10 mouse cellular contexts compared by ENCODE assay signal in genomic region chr2:132031364-132032095, GRCm38 (mm10). TPM values are rescaled to one million over a fixed set of nuclear protein-coding genes. Genes with fewer than 3 reads are reported as not detected.
DNase-seq lines count a peak whose midpoint lies in the region; ATAC-seq and TF ChIP-seq lines count a peak whose summit lies in the region.
"Had no signal": no experiment of that assay in that cellular context is flagged by ENCODE, and none has a peak within 500 bp of the region (broad histone marks: within the 10 kb centered on the region; RNA-seq: fewer than 3 reads in every experiment).

No protein-coding gene starts in this region.

- 0 out of 2 replicates have a peak overlapping the region, but pooled peaks have one; percentile 10 for H3K9ac ChIP-seq in intestine, embryonic 14.5 days (ENCODE audit: low read length)
- no peak overlapping the region for H3K9ac ChIP-seq in intestine, postnatal 0 days (ENCODE audit: low read depth, low read length)
- H3K9ac ChIP-seq in embryonic facial prominence, embryonic 14.5 days (ENCODE audit: low read depth, low read length) = no peak overlapping the region
- H3K9ac ChIP-seq in hindbrain, postnatal 0 days (replicated peaks; ENCODE audit: low read length) = no peak overlapping the region
- H3K9ac ChIP-seq in neural tube, embryonic 14.5 days (replicated peaks; ENCODE audit: low read depth, low read length) = 0 out of 2 replicates have a peak overlapping the region, but pooled peaks have one; percentile 78

- TF ChIP-seq CTCF in intestine, postnatal 0 days (IDR thresholded peaks at IDR 0.05; ENCODE audit: low read depth) = no peak
- TF ChIP-seq CTCF in hindbrain, postnatal 0 days (IDR thresholded peaks at IDR 0.05; ENCODE audit: low read depth) = no peak

- H3K36me3 ChIP-seq in intestine, embryonic 14.5 days (ENCODE audit: control insufficient read depth, insufficient read depth, low read length) = no peaks in the 10 kb centered on the region
- H3K36me3 ChIP-seq in intestine, postnatal 0 days (ENCODE audit: control insufficient read depth, insufficient read depth) = no peaks in the 10 kb centered on the region
- no peaks in the 10 kb centered on the region for H3K36me3 ChIP-seq in embryonic facial prominence, embryonic 14.5 days (ENCODE audit: control insufficient read depth, insufficient read depth, low read length)
- H3K36me3 ChIP-seq in hindbrain, postnatal 0 days (ENCODE audit: insufficient read depth, low read length) = no peaks in the 10 kb centered on the region
- no peaks in the 10 kb centered on the region for H3K36me3 ChIP-seq in neural tube, embryonic 14.5 days (ENCODE audit: control insufficient read depth, insufficient read depth, low read length)

- DNase-seq in intestine, embryonic 14.5 days (ENCODE audit: low spot score) = no peak
- no peak for DNase-seq in embryonic facial prominence, embryonic 14.5 days (ENCODE audit: low spot score)
- no peak for DNase-seq in hindbrain, postnatal 0 days (ENCODE audit: low spot score)
- DNase-seq in ovary, postnatal 14 days (ENCODE audit: low spot score) = no peak
- no peak for DNase-seq in lung, postnatal 14 days
- DNase-seq: gastrocnemius, postnatal 10 days had no signal

- peaks cover 16% of the 10 kb centered on the region for H3K27me3 ChIP-seq in intestine, embryonic 14.5 days (replicated peaks; ENCODE audit: control insufficient read depth, insufficient read depth, low read length)
- H3K27me3 ChIP-seq in intestine, postnatal 0 days (replicated peaks; ENCODE audit: control insufficient read depth, insufficient read depth, low read length) = peaks cover 4% of the 10 kb centered on the region
- H3K27me3 ChIP-seq in embryonic facial prominence, embryonic 14.5 days (replicated peaks; ENCODE audit: control insufficient read depth, insufficient read depth, low read length) = peaks cover 31% of the 10 kb centered on the region
- H3K27me3 ChIP-seq in hindbrain, postnatal 0 days (ENCODE audit: insufficient read depth, low read length) = no peaks in the 10 kb centered on the region
- H3K27me3 ChIP-seq in neural tube, embryonic 14.5 days (ENCODE audit: control insufficient read depth, insufficient read depth, low read length) = no peaks in the 10 kb centered on the region

- H3K4me2 ChIP-seq in intestine, embryonic 14.5 days (ENCODE audit: low read length) = no peak overlapping the region
- H3K4me2 ChIP-seq in intestine, postnatal 0 days (replicated peaks; ENCODE audit: low read depth) = no peak overlapping the region
- H3K4me2 ChIP-seq in embryonic facial prominence, embryonic 14.5 days (ENCODE audit: low read depth, low read length) = peak overlapping the region; percentile 90; the same call in 1 of the 2 replicates
- peak overlapping the region; percentile 85 for H3K4me2 ChIP-seq in hindbrain, postnatal 0 days (ENCODE audit: low read depth, low read length)
- H3K4me2 ChIP-seq in neural tube, embryonic 14.5 days (ENCODE audit: low read depth, low read length) = peak overlapping the region; percentile 89; the same call in 1 of the 2 replicates

- no peak overlapping the region for H3K4me3 ChIP-seq in intestine, embryonic 14.5 days (ENCODE audit: low read depth, low read length)
- no peak overlapping the region for H3K4me3 ChIP-seq in intestine, postnatal 0 days (ENCODE audit: low read depth, low read length)
- no peak overlapping the region for H3K4me3 ChIP-seq in embryonic facial prominence, embryonic 14.5 days (ENCODE audit: low read depth, low read length)
- no peak overlapping the region for H3K4me3 ChIP-seq in hindbrain, postnatal 0 days (ENCODE audit: low read length)
- H3K4me3 ChIP-seq in neural tube, embryonic 14.5 days (ENCODE audit: low read depth, low read length) = no peak overlapping the region
- H3K4me3 ChIP-seq: megakaryocyte, embryonic 14.5 days had no signal

- 77% methylated on average over 11 of the region's 11 CpGs for WGBS in intestine, embryonic 14.5 days
- 77% methylated on average over 11 of the region's 11 CpGs for WGBS in intestine, postnatal 0 days
- WGBS in embryonic facial prominence, embryonic 14.5 days = 66% methylated on average over 11 of the region's 11 CpGs
- WGBS in hindbrain, postnatal 0 days = 58% methylated on average over 11 of the region's 11 CpGs
- 64% methylated on average over 11 of the region's 11 CpGs for WGBS in neural tube, embryonic 14.5 days

- H3K27ac ChIP-seq in intestine, embryonic 14.5 days (ENCODE audit: low read depth) = peak overlapping the region; percentile 80; the same call in 1 of the 2 replicates
- H3K27ac ChIP-seq in intestine, postnatal 0 days (ENCODE audit: low read depth, low read length) = no peak overlapping the region
- H3K27ac ChIP-seq in embryonic facial prominence, embryonic 14.5 days (replicated peaks; ENCODE audit: low read depth, low read length) = peak overlapping the region; percentile 56; the same call in 1 of the 2 replicates
- H3K27ac ChIP-seq in hindbrain, postnatal 0 days = peak overlapping the region; percentile 90
- peak overlapping the region; percentile 91 for H3K27ac ChIP-seq in neural tube, embryonic 14.5 days (ENCODE audit: low read depth, low read length)

- H3K9me3 ChIP-seq in intestine, embryonic 14.5 days (ENCODE audit: control insufficient read depth, low read length) = no peaks in the 10 kb centered on the region
- H3K9me3 ChIP-seq in intestine, postnatal 0 days (ENCODE audit: control insufficient read depth) = no peaks in the 10 kb centered on the region
- no peaks in the 10 kb centered on the region for H3K9me3 ChIP-seq in embryonic facial prominence, embryonic 14.5 days (ENCODE audit: control insufficient read depth, low read length)
- H3K9me3 ChIP-seq in hindbrain, postnatal 0 days (ENCODE audit: low read length) = no peaks in the 10 kb centered on the region
- no peaks in the 10 kb centered on the region for H3K9me3 ChIP-seq in neural tube, embryonic 14.5 days (ENCODE audit: control insufficient read depth, low read length)
- H3K9me3 ChIP-seq: megakaryocyte, embryonic 14.5 days had no signal

- peaks cover 11% of the 10 kb centered on the region; the same call in 1 of the 2 replicates for H3K4me1 ChIP-seq in intestine, embryonic 14.5 days (replicated peaks; ENCODE audit: control insufficient read depth, insufficient read depth, low read length)
- no peaks in the 10 kb centered on the region for H3K4me1 ChIP-seq in intestine, postnatal 0 days (replicated peaks; ENCODE audit: control insufficient read depth, insufficient read depth, low read length)
- peaks cover 15% of the 10 kb centered on the region for H3K4me1 ChIP-seq in embryonic facial prominence, embryonic 14.5 days (ENCODE audit: control insufficient read depth, insufficient read depth, low read length)
- peaks cover 16% of the 10 kb centered on the region for H3K4me1 ChIP-seq in hindbrain, postnatal 0 days (ENCODE audit: insufficient read depth, low read length)
- peaks cover 14% of the 10 kb centered on the region; the same call in 1 of the 2 replicates for H3K4me1 ChIP-seq in neural tube, embryonic 14.5 days (ENCODE audit: control insufficient read depth, insufficient read depth, low read length)

- no peak for ATAC-seq in intestine, embryonic 14.5 days (replicated peaks; ENCODE audit: low FRiP score, low TSS enrichment, low read depth)
- no peak for ATAC-seq in intestine, postnatal 0 days
- no peak for ATAC-seq in embryonic facial prominence, embryonic 14.5 days (ENCODE audit: low read depth)
- ATAC-seq in hindbrain, postnatal 0 days = no peak
- ATAC-seq in neural tube, embryonic 14.5 days (ENCODE audit: low read depth) = no peak
- no peak for ATAC-seq in monocyte, adult 5-6 weeks (replicated peaks; ENCODE audit: insufficient number of reproducible peaks, low FRiP score, low TSS enrichment, poor library complexity, severe bottlenecking)

RNA-seq across cellular contexts. Expression of gene Rassf2, which starts 1.5 kb away (rescaled TPM):
- polyA plus RNA-seq in intestine, embryonic 14.5 days (2014; fragmentation: Nextera tagmentation; extraction: Ambion mirVana) = 12.0 and 12.6 TPM in 2 replicates
- 4.4 TPM in 2 replicates for polyA plus RNA-seq in intestine, postnatal 0 days (2015; fragmentation: Nextera tagmentation; extraction: Ambion mirVana)
- polyA plus RNA-seq in embryonic facial prominence, embryonic 14.5 days (2014; fragmentation: Nextera tagmentation; extraction: Ambion mirVana) = 23.0 and 23.1 TPM in 2 replicates
- 39.1 and 39.8 TPM in 2 replicates for total RNA-seq in hindbrain, postnatal 0 days (2014; rRNA removed)
- polyA plus RNA-seq in hindbrain, postnatal 0 days (2015; fragmentation: Nextera tagmentation; extraction: Ambion mirVana) = 18.7 and 19.0 TPM in 2 replicates
- polyA plus RNA-seq in neural tube, embryonic 14.5 days (2014; fragmentation: Nextera tagmentation; extraction: Ambion mirVana) = 25.3 and 30.4 TPM in 2 replicates
- total RNA-seq in monocyte, adult 5-6 weeks (2017) = 33.5 to 63.6 TPM (median 45.1 TPM) in 3 replicates

Comparison
In these comparisons a context has a peak if more than half of its experiments do, and no peak if none do; other contexts are left out.
1. H3K9ac ChIP-seq: peak in intestine, embryonic 14.5 days (single experiment) and neural tube, embryonic 14.5 days (single experiment); none in intestine, postnatal 0 days (single experiment), embryonic facial prominence, embryonic 14.5 days (single experiment) and hindbrain, postnatal 0 days (single experiment).
2. H3K4me2 ChIP-seq: peak in embryonic facial prominence, embryonic 14.5 days (single experiment), hindbrain, postnatal 0 days (single experiment) and neural tube, embryonic 14.5 days (single experiment); none in intestine, embryonic 14.5 days (single experiment) and intestine, postnatal 0 days (single experiment).